Mouse (Mus musculus) erythroblast, embryonic 14.5 days (primary cell): ENCODE measurements around the gene Actl10. TPM values are rescaled to one million over a fixed set of nuclear protein-coding genes. Genes with fewer than 3 reads are reported as not detected.

ENCODE experiments used
- H3K27me3 ChIP-seq: 2 replicates; pipeline ENCODE4 v1.6.1; 2012; ENCODE audit warnings: inconsistent platforms; ENCODE audit not compliant: control insufficient read depth
- H3K36me3 ChIP-seq: 2 replicates; pipeline ENCODE4 v1.6.1; 2012; ENCODE audit warnings: mild to moderate bottlenecking, inconsistent platforms; ENCODE audit not compliant: control insufficient read depth
- H3K4me1 ChIP-seq: 2 replicates; pipeline ENCODE4 v1.6.1; 2012; ENCODE audit warnings: inconsistent platforms; ENCODE audit not compliant: control insufficient read depth
- H3K4me3 ChIP-seq: replicated peaks from 2 replicates; pipeline ENCODE3; 2012; ENCODE audit warnings: moderate library complexity, mild to moderate bottlenecking, inconsistent platforms
- H3K9me3 ChIP-seq: 2 replicates; pipeline ENCODE4 v1.6.1; 2012; ENCODE audit warnings: low read length, inconsistent platforms, mixed read lengths; ENCODE audit not compliant: control insufficient read depth
- GATA1 ChIP-seq: IDR thresholded peaks from 2 replicates; pipeline ENCODE4 v1.6.1; 2012; ENCODE audit warnings: low read length, inconsistent platforms, mixed read lengths
- TAL1 ChIP-seq: IDR thresholded peaks from 3 replicates; pipeline ENCODE4 v1.6.1; 2012; ENCODE audit warnings: low read length, inconsistent platforms, mixed read lengths
- polyA plus RNA-seq: library from polyadenylated mRNA; stranded (reverse); fragments of >175 nt; gene quantifications from 2 replicates; pipeline ENCODE4 v1.2.3, GENCODE M21; 2012

Actl10 gene
- polyA plus RNA-seq, 1 experiment: 0.03 TPM

- TF ChIP-seq GATA1: no peak
- TF ChIP-seq TAL1: no peak
- Histone ChIP-seq H3K27me3 (no peaks in the 10 kb centered on the region), H3K9me3 (no peaks in the 10 kb centered on the region), H3K4me1 (peaks cover 40% of the 10 kb centered on the region), H3K4me3 (no peak overlapping the region), H3K36me3 (peaks cover 11% of the 10 kb centered on the region)
Observed at GRCm38 (mm10) chr2:154601324-154601723, 49.7 kb downstream of the Actl10 start.

Other genes with a start within 250 kb of the Actl10 start
- gene Bpifb9b, start 244.5 kb upstream of the Actl10 start, polyA plus RNA-seq: not detected in 2 replicates
- 0.02 and 0.05 TPM in 2 replicates for gene Cdk5rap1, start 178.8 kb upstream of the Actl10 start, polyA plus RNA-seq
- 0.07 and 0.08 TPM in 2 replicates for gene Snta1, start 143.7 kb upstream of the Actl10 start, polyA plus RNA-seq
- 0.19 and 0.24 TPM in 2 replicates for gene Cbfa2t2, start 115.3 kb upstream of the Actl10 start, polyA plus RNA-seq
- not detected in 2 replicates for gene 1700003F12Rik, start 4.7 kb upstream of the Actl10 start, polyA plus RNA-seq
- 0.23 and 0.39 TPM in 2 replicates for gene Necab3, start 7.1 kb downstream of the Actl10 start, polyA plus RNA-seq
- gene E2f1, start 18.1 kb downstream of the Actl10 start, polyA plus RNA-seq: 22.6 and 24.0 TPM in 2 replicates
- gene Pxmp4, start 51.9 kb downstream of the Actl10 start, polyA plus RNA-seq: 1.2 and 1.6 TPM in 2 replicates
- gene Zfp341, start 61.5 kb downstream of the Actl10 start, polyA plus RNA-seq: 2.0 and 2.1 TPM in 2 replicates
- gene 4930519P11Rik, start 61.7 kb downstream of the Actl10 start, polyA plus RNA-seq: 0.19 and 0.33 TPM in 2 replicates
- gene Chmp4b, start 99.9 kb downstream of the Actl10 start, polyA plus RNA-seq: 23.8 and 27.6 TPM in 2 replicates
- not detected in 2 replicates for gene Gm14214, start 218.3 kb downstream of the Actl10 start, polyA plus RNA-seq
- gene Raly, start 239.3 kb downstream of the Actl10 start, polyA plus RNA-seq: 135 and 142 TPM in 2 replicates
- not detected in 2 replicates for gene a, start 239.6 kb downstream of the Actl10 start, polyA plus RNA-seq